Mouse (Mus musculus) adrenal gland, adult 2 months (tissue): ENCODE measurements at regions not wholly inside any gene's neighbourhood (a gene's known extent, or its start where the extent isn't known, plus 50 kb on each side); places are given as distances from the start of the nearest gene placed in this dataset.
A peak's percentile ranks its signal among the peaks of the same experiment; 100 is the strongest.

Experiments used
- DNase-seq: peaks from one replicate; pipeline ENCODE4 v3.0.0; 2021

DNA sequence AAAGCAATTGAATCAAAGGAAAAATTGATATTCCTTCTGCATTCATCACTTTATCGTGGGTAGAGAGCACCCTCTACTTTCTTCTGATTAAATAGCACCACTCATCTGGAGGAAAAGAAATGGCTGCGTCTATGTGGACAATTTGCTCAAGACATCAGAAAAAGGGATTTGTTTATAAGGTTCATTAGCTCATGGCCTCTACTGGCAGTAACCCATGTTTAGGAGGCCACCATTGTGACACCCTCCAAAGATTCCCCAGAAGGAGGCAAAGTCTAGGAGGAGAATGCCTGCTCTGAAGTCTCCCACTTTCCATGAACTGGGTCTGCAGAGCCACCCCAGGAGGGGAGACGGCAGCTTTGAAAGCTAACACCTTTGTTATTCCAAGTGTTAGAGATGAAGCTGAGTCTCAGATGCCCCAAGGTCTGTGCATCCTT, 147.2 kb upstream of the Plscr5 start:
- no peak for DNase-seq

DNA sequence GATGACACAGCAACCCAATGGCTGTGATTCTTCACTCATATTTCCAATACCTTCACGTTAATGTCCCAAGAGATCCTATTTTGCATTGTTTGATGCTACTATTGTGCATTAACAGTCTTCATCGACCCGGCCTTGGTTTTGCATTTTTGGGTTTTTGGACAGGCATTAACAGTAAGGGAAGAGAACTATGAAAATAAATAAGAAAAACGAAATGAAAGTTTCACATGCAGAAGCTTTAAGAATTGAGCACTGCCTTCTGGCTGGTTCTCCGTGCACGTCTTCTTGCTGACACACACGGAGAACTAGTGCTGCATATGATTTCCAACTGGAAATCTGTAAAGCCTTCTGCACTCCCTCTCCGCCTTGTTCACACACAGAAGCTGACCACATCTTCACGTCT, 148.6 kb upstream of the Plscr5 start:
- DNase-seq, result no peak

DNA sequence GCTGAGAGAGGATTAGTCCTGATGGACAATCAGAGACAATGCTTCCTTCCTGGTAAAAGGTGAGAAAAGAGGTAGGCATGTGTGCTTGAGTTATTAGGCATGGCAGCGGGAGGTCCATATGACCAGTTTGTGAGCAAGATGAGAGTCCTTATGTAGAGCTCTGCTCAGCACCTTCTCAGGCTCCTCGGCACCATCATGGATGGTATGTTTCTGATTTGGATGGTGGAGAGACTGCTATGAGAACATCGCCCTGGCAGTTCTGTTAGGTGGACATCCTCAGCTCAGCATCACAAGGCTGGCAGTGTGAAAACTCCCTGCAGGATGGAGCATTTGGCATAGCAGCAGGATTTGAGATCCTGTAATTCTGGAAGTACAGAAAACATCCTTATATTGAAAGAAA, 176.2 kb upstream of the Plscr5 start:
- DNase-seq, result no peak

DNA sequence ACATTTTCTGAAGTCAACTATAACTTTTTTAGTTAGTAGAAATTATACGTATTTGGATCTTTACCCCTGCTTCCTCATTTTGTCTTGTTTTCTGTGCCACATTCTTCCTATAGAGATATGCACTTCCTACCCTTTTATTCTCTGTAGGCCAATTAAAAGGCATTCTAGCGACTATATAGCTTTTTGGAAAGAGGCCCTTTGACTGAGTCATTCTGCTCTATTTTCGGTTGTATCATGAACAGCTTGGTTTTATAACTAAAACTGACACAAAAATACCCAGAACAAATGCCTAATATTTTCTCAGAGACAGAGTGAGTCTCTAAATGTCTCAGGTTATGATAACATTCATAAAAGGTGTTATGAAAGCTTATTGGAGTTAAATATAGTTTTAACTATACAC, 176.8 kb upstream of the Plscr5 start:
- no peak for DNase-seq

DNA sequence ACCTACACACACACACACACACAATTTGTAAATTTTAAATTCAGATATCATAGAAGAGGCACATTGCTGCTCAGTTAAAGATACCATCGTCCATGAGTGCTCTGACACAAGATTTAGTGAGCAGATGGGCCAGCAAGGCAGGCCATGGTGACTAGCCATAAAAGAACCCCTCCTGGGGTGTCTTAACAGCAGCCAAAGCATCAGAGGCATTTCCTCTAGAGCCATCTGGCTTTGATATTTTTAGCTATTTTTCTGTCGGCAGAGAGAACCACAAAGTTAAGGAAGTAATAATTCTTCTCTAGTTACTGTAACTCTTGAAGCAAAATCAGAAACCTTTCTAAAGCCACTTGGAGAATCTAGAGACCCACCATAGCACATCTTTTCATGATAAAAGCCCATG, 204.5 kb upstream of the Plscr5 start:
- no peak for DNase-seq

DNA sequence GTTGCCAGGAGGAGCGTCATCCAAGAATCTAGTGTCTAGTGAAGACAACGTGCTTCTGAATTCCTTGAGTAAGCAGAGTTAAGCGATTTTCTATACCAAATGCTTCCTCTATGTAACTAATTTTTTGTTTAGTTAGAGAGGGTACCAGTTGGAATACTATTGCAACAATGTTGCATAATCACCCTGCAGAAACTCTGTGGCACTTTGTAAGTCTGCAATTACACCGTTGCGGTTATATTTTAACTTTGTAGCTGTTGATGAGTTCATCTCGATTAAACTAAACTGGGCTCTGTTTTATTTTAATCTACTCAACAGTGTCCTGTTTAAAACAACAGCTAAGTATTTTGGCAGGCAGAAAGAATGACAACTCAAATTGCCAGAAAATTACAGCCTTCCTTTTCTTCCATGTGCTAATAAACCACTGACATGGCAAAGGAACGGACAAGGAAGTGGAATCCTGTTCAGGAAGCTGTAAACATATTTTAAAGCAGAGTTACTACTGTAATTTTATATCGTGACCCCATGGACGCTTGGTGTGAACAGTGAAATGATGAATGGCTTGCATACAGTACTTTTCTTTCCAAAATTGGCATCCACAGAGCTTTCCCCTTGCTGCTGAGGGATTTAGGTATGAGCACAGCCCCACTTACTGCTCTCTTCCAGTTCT, 210.6 kb upstream of the Plscr5 start:
- DNase-seq, result no peak

DNA sequence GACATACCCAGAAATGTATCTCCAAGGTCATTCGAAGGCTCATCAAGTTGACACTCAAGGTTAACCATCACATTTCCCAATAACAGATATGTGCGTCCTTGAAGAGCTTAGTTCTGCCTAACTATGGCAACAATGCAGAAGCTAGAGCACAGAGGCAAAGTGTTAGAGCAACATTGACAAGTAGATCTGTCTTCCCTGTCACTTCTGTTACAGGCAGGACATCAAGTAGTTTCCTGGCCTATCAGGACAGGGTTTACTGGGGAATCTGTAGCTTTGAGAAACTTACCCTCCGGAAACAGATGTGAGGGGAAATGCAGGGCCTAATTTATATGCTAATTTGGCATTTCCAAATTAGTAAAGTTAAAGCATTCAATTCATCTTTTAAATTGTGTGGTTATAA, 211.2 kb upstream of the Plscr5 start:
- DNase-seq, result no peak

DNA sequence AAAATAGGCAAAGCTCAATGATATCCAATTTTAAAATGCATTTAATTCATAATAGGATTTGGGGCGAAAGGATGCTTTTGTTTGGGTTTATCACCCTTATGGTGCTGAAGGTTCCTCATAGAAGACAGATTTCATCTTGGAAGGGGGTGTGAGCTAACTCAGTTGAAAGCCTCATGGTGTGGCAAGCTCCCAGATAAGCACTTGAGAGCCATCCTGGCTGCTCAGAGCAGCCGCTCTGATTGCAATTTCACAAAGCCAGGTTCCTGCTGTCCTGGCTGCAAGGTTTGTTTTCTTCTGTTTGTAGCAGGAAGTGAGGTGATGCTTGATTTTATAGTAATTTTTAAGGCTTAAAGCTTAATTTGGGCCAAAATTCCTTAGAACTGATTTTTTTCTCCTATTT, 228.7 kb upstream of the Plscr5 start:
- DNase-seq, result no peak

DNA sequence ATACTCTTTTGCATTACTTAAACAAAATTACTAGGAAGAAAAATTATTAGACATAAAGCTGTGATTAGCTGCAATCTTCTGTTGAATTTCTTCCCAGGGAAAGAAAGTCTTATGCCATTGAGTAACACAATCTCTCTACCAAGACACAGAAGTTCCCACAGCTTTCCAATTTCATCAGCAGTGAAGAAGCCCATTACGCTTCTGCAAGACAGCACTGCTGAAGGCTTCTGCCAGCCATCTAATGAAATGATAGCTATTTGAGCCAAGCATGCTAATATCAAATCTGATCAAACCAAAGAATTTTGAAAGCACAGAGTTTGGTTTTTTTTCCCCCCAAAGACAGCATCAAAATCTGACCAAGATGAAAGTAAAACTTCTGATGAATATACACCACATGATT, 230.0 kb upstream of the Plscr5 start:
- no peak for DNase-seq

DNA sequence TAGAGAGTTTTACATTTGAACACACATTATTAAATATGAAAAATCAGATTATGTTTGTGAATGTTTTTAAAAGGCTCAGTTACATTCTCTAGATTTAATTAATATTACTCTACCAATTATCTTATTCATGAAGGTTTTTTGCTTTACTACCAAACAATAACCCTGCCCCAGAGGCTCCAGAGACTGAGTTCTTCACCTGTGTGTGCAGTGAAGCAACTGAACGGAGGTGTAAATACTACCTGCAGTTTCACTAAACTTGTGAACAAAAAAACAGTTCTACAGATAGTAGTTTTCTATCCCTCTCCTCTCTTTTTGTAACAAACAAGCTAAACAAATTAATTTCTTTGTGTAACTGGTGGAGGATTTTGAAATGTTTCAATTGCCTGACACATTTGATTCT, 231.1 kb upstream of the Plscr5 start:
- no peak for DNase-seq

DNA sequence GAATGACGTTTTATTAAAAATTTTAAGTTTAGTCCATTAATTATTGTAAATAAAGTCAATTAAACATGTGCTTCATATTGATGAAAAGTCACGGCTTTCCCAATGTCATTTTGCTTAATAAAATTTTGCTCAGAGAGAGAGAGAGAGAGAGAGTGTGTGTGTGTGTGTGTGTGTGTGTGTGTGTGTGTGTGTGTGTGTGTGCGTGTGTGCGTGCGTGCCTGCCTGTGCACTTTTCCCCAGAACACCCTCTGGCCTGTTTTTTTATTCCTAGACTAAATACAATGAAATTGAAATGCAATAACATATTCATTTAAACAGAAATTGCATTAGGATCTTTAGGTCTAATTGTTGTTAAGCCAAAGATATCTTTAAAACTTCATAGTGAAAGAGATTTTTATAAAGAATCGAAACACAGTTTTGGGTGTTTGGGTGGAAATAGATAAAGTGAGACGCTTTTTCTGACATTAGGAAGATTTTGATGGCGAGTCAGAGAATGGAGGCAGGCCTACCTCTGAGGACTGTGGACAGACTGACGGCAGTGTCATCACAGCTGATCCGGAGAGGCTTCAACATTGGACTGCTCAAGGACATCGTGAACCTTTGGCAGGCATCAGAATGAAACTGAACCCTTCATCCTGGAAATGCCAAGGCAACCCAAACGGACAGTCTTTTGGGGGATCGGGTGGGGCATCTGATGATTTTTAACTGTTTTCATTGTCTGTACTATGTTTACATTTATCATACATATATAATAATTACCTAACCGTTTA, 232.0 kb upstream of the Plscr5 start:
- no peak for DNase-seq

DNA sequence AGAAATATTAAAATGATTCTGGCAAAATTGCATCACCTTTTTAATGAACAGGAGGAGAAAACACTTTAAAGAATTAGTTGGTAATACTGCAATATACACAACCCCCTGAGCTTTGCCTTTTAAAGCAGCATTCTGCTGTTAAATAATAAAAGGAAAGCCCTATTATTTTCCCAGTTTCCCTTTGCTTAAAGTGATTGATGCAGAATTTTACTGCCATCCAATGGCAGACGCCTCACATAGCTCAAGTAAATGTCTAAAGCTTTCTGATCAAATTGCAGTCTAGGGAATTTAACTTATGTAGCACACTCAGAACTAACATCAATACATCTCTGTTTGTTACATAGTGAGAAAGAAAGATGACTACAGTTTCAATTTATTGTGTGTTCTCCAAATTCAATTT, 233.1 kb upstream of the Plscr5 start:
- no peak for DNase-seq

DNA sequence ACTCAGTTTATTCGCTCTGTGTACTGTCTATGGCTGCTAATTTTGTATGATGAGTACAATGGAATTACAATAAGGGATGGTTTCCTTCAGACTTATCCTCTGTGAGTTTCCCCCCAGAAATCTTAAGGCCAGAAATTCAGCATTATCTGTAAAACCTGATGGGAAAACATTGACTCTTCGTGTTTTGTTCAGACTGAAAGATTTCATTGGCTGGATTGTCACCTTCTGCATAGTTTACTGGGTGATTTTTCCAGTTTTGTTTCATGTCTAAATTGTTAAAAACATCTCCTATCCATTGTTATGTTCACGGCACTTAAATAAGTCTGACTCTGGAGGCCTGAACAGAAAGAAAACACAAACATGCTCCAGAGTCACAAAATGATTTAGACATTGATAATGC, 233.7 kb upstream of the Plscr5 start:
- no peak for DNase-seq

DNA sequence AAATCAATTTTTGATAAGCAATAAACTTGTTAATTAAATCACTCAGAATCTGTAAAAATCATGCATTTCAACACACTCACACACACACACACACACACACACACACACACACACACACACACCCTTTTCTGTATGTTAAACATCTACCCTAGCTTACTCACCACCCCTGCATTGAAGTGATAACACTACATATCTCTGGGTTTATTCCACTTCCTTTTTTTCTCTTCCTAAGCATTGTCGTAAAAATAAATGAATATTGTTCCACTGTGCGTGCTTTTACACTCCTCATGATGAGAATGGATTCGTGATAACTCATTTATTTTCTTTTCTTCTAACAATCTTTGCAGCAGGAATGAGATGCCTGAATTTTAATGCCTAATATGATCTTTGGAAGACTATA, 234.3 kb upstream of the Plscr5 start:
- DNase-seq, result no peak

DNA sequence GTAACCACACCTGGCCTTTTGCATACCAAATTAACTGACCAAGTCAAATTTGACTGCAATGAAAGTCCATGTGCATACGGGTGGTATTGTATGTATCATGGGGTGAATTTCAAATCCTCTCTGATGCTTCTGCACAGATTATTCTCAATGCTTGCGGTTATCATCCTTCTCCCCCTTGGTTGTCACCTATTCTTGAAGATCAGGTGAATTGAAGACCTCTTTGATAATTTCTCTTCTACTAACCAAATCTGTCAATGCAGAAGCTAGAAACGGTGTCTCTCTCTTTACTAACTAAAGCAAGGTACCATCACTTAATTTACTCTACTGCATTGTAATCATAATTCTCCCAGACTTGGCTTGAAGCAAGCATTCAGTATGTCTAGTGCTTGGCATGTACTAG, 235.7 kb upstream of the Plscr5 start:
- DNase-seq, result no peak

DNA sequence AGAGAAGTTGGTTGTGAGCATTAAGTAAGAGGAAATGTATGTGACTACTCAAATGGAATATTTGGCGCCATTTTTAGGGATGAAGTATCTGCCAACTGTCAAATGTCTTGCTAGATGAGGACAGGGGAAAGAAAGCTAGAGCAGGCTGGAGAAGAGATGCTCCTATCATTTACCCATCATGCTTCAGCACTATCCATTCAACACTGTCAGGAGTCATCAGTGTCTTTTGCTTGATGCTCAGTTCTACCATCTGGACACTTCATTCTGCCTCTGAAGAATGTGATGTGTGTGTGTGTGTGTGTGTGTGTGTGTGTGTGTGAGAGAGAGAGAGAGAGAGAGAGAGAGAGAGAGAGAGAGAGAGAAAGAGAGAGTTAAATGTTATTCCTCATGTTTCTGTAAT, 244.0 kb upstream of the Plscr5 start:
- no peak for DNase-seq

DNA sequence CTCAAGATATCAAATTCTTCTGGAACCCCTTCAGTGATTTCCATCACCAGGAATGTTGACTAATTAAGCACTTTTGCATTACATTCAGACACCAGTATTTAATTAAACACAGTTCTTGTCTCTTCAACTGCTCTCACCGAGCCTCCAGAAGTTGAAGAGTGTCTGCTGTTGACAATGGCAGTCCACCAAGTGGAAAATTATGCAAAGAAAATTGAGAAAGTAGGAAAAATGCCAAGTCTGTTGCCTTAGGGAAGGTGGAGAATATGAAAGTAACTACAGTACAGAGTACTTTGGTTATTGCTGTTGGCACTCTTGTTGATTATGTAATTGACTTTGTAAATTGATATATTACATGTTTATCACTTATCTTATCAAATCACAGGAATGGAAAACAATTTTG, 250.7 kb upstream of the Plscr5 start:
- peak; percentile 2 for DNase-seq

DNA sequence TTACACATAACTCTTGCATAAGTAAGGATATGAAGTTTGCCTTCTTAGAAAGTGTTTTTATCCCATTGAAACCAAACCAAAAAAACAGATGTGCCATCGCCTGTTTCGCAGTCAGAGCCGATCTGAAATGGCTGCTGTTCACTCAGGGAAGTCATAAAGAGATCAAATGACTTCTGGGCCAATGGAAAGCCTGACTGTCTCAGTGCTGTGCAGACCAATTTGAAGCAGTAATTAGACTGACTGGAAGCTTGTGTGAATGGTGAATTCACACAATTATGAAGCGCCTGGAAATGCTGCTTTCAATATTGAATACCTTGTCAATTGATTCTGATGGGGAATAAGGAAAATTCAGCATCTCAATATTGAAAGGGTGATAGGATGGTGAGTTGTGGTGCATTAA, 254.0 kb upstream of the Plscr5 start:
- no peak for DNase-seq

DNA sequence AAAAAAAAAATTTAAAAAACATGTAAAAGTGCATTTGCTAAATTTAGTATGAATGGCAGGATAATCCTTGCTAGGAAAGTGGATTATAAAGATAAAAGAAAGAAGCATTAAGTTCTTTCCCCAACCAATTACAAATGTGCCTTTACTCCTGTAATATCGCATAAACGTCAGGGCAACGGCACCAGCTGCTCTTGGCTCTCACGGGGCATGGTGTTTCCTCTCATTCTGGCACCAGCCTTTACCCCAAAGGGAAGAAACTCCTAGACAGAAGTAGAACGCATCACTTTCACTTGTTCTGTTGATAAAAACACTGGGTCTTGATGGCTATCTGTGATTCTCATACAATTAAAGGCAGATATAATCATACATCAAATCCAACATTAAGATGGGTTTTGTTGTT, 288.7 kb upstream of the Plscr5 start:
- DNase-seq, result no peak

DNA sequence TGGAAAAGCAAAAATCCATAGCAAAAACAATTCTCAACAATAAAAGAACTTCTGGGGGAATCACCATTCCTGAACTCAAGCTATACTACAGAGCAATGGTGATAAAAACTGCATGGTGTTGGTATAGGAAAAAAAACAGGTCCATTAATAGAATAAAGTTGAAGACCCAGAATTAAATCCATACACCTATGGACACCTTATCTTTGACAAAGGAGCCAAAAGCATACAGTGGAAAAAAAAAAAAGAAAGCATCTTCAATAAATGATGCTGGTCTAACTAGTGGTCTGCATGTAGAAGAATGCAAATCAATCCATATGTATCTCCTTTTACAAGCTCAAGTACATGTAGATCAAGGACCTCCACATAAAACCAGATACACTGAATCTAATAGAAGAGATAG, 291.8 kb upstream of the Plscr5 start:
- DNase-seq, result no peak

DNA sequence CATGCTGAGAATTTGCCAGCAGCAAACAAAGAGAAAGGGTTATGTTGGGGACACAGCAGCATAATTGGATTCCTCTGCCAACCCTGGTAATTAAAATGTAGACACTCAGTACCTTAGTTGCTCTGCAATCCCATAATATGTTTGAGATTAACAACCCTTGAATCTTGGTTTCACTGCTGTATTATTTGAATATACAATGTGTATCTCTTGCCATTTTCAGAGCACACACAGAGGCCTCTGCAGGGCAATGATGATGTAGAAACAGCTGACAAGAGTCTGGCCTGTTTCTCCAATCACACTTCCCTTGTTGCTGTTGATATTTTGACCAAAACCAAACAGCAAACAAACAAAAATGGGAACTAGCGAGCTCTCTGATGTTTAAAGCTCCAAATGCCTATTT, 315.9 kb upstream of the Plscr5 start:
- DNase-seq, result no peak

DNA sequence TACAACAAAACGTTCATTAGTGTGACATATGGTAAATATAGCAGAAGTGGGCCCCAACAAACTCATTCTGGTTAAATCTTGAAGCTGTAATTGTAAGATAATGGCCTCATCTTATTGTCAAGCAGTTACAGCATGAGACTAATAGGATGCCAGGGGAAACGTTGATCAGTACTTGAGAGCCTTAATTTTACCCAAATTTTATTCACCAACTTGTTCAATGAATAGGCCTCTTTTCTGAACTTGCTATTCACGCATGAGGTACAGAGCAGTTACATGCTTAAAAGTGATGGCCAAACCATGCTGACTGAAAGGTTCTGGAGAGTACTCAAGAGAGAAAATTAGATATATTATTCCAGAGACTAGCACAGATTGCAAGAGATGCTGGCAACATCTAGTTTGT, 361.2 kb upstream of the Plscr5 start:
- DNase-seq, result no peak

DNA sequence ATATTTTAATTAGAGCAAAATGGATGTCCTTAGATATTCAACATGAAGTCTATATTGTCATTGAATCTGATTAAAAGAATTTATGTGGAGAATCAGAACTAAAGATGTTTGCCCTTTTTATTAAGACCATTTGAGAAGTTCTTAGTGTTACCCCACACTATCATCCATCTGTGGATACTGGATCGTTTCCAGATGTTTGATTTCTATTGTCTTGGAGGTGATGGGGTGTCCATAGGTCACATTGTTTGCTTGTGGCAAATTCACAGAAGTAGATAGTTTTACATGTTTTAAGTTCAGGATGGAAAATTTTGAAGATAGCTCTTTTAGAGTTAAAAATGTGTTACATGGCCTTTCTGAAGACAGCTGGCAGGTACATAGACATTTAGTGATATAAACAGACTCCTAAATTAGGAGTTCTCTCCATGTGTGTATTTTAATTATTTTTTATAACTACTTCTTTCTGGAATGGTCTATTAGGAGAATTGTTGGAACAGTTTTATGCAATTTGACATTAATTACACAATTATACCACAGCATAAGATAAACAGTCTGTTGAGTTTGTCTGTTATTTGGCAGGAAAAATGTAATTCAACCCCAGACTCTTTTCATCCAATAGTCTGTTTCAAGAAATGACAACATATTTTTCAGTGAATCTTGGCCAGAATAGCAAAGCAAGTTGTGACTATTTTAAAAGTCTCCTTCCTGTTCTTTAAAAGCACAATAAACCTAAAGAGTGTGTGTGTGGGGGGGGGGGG, 368.8 kb upstream of the Plscr5 start:
- no peak for DNase-seq
